Mouse (Mus musculus): ENCODE results near the gene Jmjd4. TPM values are rescaled to one million over a fixed set of nuclear protein-coding genes. Genes with fewer than 3 reads are reported as not detected.

Gene Jmjd4
- polyA plus RNA-seq, 1 experiment from 2014 or later = 10.3 TPM

DNA sequence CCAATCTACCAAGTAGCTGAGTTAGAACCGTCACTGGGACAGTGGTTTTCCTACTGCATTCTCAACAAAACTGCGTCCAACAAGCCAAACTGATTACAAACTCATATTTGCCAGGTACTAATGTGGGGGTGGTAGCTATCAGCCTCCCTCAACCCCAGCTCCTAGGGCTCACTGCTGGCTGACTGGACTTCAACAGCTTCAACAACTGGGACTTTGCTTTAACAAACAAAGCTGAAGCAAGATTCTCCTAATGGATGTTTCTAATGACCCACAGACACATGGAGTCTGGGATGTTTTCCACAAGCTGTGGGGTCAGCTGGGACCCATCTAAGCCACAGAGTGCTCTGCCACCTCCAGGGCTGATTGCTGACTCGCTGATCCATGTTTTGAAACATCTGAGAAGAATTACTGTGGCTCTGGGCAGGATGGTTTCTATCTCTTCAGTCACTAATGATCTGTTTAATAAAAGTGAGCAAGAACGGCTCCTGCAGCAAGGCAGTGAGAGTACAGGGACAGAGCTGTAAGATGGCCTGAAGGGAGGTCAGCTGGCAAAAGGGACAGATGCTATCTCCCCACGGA is 26.7 kb upstream of the Jmjd4 start:
- peaks cover 12% of the 10 kb centered on the region for H3K36me3 ChIP-seq (ENCODE audit: control insufficient read depth, insufficient read depth, low read length)
- peak; percentile 54 for ATAC-seq (ENCODE audit: low read depth)
- H3K9ac ChIP-seq (ENCODE audit: low read length) = no peak overlapping the region
- H3K27ac ChIP-seq (ENCODE audit: low read length) = no peak overlapping the region
- no peak overlapping the region for H3K4me2 ChIP-seq (ENCODE audit: low read depth, low read length)
- H3K27me3 ChIP-seq (ENCODE audit: control insufficient read depth, insufficient read depth, low read depth, low read length) = no peaks in the 10 kb centered on the region
- no peaks in the 10 kb centered on the region; the same call in 1 of the 2 replicates for H3K4me1 ChIP-seq (replicated peaks; ENCODE audit: control insufficient read depth, insufficient read depth, low read length)
- H3K4me3 ChIP-seq (ENCODE audit: low read length) = no peak overlapping the region
- no peaks in the 10 kb centered on the region for H3K9me3 ChIP-seq (ENCODE audit: control insufficient read depth, low read length)
- WGBS = 70% methylated on average over 5 of the region's 5 CpGs

DNA sequence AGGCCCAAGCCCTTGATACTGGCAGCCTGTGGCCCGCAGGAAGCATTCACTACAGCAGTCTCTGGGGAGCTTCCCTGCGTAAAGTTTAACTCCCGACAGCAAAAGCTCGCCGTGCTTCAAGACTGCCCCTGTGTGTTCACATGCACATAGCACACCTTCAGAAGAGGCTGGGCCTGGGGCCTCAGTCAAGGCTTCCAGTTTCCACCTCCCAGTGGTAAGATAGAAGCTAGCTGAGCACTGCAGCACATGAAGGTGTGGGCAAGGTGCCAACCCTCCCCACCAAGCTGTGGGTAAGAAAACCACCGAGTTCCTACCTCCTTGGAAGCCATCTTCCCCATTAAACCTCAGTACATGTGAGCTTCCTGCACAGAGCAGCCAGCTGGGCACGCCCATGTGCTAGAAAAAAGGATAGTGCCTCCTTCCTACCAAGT is 24.2 kb upstream of the Jmjd4 start:
- Histone ChIP-seq H3K9ac (ENCODE audit: low read length) (no peak overlapping the region), H3K4me1 (replicated peaks; ENCODE audit: control insufficient read depth, insufficient read depth, low read length) (no peaks in the 10 kb centered on the region; the same call in 1 of the 2 replicates), H3K4me3 (ENCODE audit: low read length) (no peak overlapping the region), H3K36me3 (ENCODE audit: control insufficient read depth, insufficient read depth, low read length) (peaks cover 12% of the 10 kb centered on the region), H3K27ac (ENCODE audit: low read length) (no peak overlapping the region), H3K4me2 (ENCODE audit: low read depth, low read length) (no peak overlapping the region), H3K9me3 (ENCODE audit: control insufficient read depth, low read length) (no peaks in the 10 kb centered on the region), H3K27me3 (ENCODE audit: control insufficient read depth, insufficient read depth, low read depth, low read length) (no peaks in the 10 kb centered on the region)
- peak; percentile 36; the same call in 1 of the 2 replicates for ATAC-seq (ENCODE audit: low read depth)
- 53% methylated on average over 7 of the region's 7 CpGs for WGBS

DNA sequence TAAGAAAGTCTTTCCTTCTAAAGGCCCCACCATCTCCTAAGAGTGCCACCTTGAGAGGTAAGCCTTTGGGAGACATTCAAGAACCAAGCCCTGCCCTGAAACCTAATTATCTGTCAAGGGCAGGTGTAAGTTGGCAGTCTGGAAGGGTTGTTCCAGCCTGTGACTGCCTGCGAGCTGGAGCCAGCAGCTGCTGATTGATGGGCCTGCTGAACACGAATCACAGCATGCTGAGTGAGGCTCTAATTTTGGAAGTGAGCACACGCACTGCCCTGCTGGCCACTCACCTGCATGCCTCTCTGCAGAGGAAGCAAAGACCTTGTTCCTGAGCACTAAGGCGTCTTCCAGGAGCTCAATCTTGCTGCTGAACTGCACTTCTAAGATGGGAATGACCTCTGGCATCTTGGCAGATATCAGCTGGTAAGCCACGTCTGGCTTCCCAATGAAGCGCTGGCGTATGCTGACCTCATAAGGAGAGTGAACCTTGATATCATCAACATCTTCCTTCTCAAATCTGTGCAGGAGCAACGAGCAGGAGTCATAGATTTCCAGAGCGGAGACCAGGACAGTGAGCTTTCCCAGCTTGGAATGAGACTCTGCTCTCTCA is 21.7 kb upstream of the Jmjd4 start:
- no peak for ATAC-seq (ENCODE audit: low read depth)
- Histone ChIP-seq H3K9me3 (ENCODE audit: control insufficient read depth, low read length) (no peaks in the 10 kb centered on the region), H3K9ac (ENCODE audit: low read length) (no peak overlapping the region), H3K4me2 (ENCODE audit: low read depth, low read length) (no peak overlapping the region), H3K4me1 (replicated peaks; ENCODE audit: control insufficient read depth, insufficient read depth, low read length) (peaks cover 8% of the 10 kb centered on the region), H3K36me3 (ENCODE audit: control insufficient read depth, insufficient read depth, low read length) (peaks cover 12% of the 10 kb centered on the region), H3K27me3 (ENCODE audit: control insufficient read depth, insufficient read depth, low read depth, low read length) (no peaks in the 10 kb centered on the region), H3K4me3 (ENCODE audit: low read length) (no peak overlapping the region), H3K27ac (ENCODE audit: low read length) (no peak overlapping the region)
- WGBS = 81% methylated on average over 9 of the region's 9 CpGs

DNA sequence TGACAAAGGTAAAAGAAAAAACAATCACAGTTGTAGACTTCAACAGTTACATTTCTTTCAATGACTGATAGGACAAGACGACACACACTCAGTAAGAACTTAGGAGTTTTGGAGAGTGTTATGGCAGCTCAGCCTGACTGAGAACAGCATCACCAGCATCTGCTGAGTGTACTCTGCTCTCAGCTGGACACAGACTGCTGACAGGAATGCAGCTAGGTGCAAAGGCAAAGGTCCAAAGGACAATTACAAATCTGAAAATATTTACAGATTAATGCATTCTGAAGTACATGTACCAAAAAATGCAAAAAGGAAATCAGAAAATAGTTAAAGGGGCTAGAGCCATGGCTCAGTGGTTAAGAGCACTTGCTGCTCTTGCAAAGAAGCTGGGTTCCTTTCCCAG is 19.9 kb upstream of the Jmjd4 start:
- H3K4me2 ChIP-seq (ENCODE audit: low read depth, low read length) = no peak overlapping the region
- H3K27me3 ChIP-seq (ENCODE audit: control insufficient read depth, insufficient read depth, low read depth, low read length) = no peaks in the 10 kb centered on the region
- no peak overlapping the region for H3K27ac ChIP-seq (ENCODE audit: low read length)
- no peak overlapping the region for H3K9ac ChIP-seq (ENCODE audit: low read length)
- no peaks in the 10 kb centered on the region for H3K9me3 ChIP-seq (ENCODE audit: control insufficient read depth, low read length)
- no peak for ATAC-seq (ENCODE audit: low read depth)
- 72% methylated on average over 1 of the region's 1 CpGs for WGBS
- H3K36me3 ChIP-seq (ENCODE audit: control insufficient read depth, insufficient read depth, low read length) = peaks cover 7% of the 10 kb centered on the region
- H3K4me1 ChIP-seq (replicated peaks; ENCODE audit: control insufficient read depth, insufficient read depth, low read length) = peaks cover 8% of the 10 kb centered on the region
- no peak overlapping the region for H3K4me3 ChIP-seq (ENCODE audit: low read length)

DNA sequence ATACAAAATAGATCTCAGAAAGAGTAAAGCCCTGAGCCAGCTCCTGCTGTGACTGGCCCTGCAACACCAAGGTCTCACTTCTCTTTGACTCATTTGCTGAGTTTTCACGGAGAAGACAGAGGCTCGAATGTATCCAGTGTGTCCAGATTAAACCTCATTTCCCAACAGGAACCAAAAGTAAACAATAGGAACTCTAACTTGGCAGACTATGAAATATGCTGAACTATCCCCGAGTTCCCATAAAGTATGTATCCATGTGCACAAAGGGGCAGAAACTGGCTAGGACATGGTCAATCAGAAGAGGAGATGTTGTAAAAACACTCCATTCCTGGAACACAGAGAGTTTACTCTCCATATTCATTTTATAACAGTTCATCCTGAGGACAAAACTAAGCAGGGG is 17.6 kb upstream of the Jmjd4 start:
- H3K4me2 ChIP-seq (ENCODE audit: low read depth, low read length) = no peak overlapping the region
- WGBS = 15% methylated on average over 3 of the region's 3 CpGs
- no peak overlapping the region for H3K9ac ChIP-seq (ENCODE audit: low read length)
- peaks cover 5% of the 10 kb centered on the region for H3K9me3 ChIP-seq (ENCODE audit: control insufficient read depth, low read length)
- H3K27me3 ChIP-seq (ENCODE audit: control insufficient read depth, insufficient read depth, low read depth, low read length) = no peaks in the 10 kb centered on the region
- peaks cover 14% of the 10 kb centered on the region for H3K36me3 ChIP-seq (ENCODE audit: control insufficient read depth, insufficient read depth, low read length)
- H3K4me1 ChIP-seq (replicated peaks; ENCODE audit: control insufficient read depth, insufficient read depth, low read length) = peaks cover 8% of the 10 kb centered on the region
- peak overlapping the region; percentile 0 for H3K27ac ChIP-seq (ENCODE audit: low read length)
- ATAC-seq (ENCODE audit: low read depth) = peak; percentile 74
- no peak overlapping the region for H3K4me3 ChIP-seq (ENCODE audit: low read length)

DNA sequence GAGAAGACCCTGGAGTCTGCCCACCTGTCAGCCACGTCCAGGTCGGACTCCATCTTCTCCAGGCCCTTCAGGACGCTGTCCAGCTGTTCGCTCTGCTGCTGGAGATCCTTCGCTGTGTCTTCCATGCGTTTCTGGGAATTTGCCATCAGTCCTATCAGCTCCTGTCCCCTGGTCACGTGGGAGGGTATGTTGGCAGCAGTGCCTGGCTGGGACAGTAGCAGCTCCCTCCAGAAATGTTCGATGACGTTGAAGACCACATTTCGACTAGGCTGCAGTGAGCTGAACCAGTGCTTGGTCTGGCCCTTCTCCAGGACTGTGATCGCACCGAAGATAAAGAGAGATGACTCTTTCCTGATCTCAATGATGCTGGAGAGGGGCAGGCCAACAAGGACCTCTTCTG is 11.9 kb upstream of the Jmjd4 start:
- Histone ChIP-seq H3K27me3 (ENCODE audit: control insufficient read depth, insufficient read depth, low read depth, low read length) (no peaks in the 10 kb centered on the region), H3K4me2 (ENCODE audit: low read depth, low read length) (no peak overlapping the region), H3K9ac (ENCODE audit: low read length) (no peak overlapping the region), H3K4me3 (ENCODE audit: low read length) (no peak overlapping the region), H3K4me1 (replicated peaks; ENCODE audit: control insufficient read depth, insufficient read depth, low read length) (0 out of 2 replicates have a peak, but pooled peaks cover 2% of the 10 kb centered on the region), H3K9me3 (ENCODE audit: control insufficient read depth, low read length) (peaks cover 5% of the 10 kb centered on the region), H3K36me3 (ENCODE audit: control insufficient read depth, insufficient read depth, low read length) (peaks cover 14% of the 10 kb centered on the region), H3K27ac (ENCODE audit: low read length) (no peak overlapping the region)
- no peak for ATAC-seq (ENCODE audit: low read depth)
- 88% methylated on average over 12 of the region's 12 CpGs for WGBS

DNA sequence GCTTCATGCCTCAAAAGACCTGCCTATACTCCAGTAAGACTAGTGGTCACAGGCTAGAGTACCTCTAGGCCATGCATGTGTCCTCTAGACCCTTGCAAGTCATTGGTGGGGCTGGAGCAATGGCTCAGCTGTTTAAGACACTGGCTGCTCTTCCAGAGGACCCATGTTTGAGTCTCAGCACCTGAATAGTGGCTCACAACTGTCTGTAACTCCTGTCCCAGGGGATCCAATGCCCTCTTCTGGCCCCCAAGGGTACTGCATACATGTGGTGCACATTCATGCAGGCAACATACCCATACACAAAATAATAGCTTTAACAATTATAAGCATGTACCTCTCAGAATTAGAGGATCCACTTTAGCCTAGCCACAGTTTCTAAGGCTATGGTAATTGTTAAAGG is 6.7 kb upstream of the Jmjd4 start:
- Histone ChIP-seq H3K4me1 (replicated peaks; ENCODE audit: control insufficient read depth, insufficient read depth, low read length) (no peaks in the 10 kb centered on the region), H3K27me3 (ENCODE audit: control insufficient read depth, insufficient read depth, low read depth, low read length) (no peaks in the 10 kb centered on the region), H3K27ac (ENCODE audit: low read length) (no peak overlapping the region), H3K4me2 (ENCODE audit: low read depth, low read length) (no peak overlapping the region), H3K9me3 (ENCODE audit: control insufficient read depth, low read length) (peaks cover 3% of the 10 kb centered on the region; the same call in 1 of the 2 replicates), H3K36me3 (ENCODE audit: control insufficient read depth, insufficient read depth, low read length) (no peaks in the 10 kb centered on the region), H3K4me3 (ENCODE audit: low read length) (no peak overlapping the region), H3K9ac (ENCODE audit: low read length) (no peak overlapping the region)
- no peak for ATAC-seq (ENCODE audit: low read depth)

DNA sequence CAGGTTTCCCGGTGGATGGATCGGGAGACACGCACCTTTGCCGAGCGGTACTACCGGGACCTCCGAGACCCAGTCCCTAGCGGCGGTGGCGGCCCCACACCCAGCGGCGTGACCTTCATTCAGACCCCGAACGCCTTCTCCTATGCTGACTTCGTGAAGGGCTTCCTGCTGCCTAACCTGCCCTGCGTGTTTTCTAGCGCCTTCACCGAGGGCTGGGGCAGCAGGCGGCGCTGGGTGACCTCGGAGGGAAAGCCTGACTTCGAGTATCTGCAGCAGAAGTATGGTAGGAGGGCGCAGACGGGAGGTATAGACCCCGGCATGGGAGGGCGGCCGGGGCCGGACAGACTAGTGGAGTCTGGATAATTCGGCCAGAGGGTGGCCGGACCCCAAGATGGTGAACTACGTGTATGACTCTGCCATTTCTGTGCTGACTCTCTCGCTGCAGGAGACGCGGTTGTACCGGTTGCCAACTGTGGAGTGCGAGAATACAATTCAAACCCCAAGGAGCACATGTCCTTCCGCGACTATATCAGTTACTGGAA is 456 bp downstream of the Jmjd4 start:
- Histone ChIP-seq H3K4me2 (ENCODE audit: low read depth, low read length) (peak overlapping the region; percentile 93), H3K27me3 (ENCODE audit: control insufficient read depth, insufficient read depth, low read depth, low read length) (no peaks in the 10 kb centered on the region), H3K4me1 (replicated peaks; ENCODE audit: control insufficient read depth, insufficient read depth, low read length) (peaks cover 11% of the 10 kb centered on the region), H3K36me3 (ENCODE audit: control insufficient read depth, insufficient read depth, low read length) (peaks cover 20% of the 10 kb centered on the region), H3K4me3 (ENCODE audit: low read length) (peak overlapping the region; percentile 92), H3K9me3 (ENCODE audit: control insufficient read depth, low read length) (no peaks in the 10 kb centered on the region), H3K9ac (ENCODE audit: low read length) (peak overlapping the region; percentile 91), H3K27ac (ENCODE audit: low read length) (peak overlapping the region; percentile 89)
- under 1% methylated on average over 38 of the region's 38 CpGs for WGBS
- peak; percentile 64 for ATAC-seq (ENCODE audit: low read depth)

DNA sequence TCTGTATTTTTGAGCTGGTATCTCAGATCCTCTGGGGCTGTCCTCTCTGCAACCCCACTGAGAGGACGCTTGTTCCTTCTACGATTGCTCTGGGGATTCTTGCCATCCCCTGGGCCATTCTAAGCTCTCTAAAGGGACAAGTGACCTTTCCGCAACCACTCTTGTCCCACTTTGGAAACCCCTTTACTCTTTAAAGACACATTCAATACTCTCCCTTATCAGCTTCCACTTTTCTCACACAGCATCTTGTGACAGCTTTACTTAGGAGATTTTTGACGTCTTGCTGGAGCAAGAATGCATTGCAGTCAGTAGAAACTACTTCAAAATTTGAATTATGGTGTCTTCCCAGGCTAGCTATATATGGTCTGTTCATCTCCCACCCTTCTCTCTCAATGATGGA is 1.2 kb downstream of the Jmjd4 start, which contains the start of gene Snap47:
Snap47 (minus strand) TSS at position 101 of the 400 bp plus-strand sequence.
- Histone ChIP-seq H3K27me3 (ENCODE audit: control insufficient read depth, insufficient read depth, low read depth, low read length) (no peaks in the 10 kb centered on the region), H3K9ac (ENCODE audit: low read length) (peak within 1 kb of the TSS; percentile 91), H3K4me3 (ENCODE audit: low read length) (peak within 1 kb of the TSS; percentile 92), H3K36me3 (ENCODE audit: control insufficient read depth, insufficient read depth, low read length) (peaks cover 26% of the 10 kb centered on the region), H3K4me2 (ENCODE audit: low read depth, low read length) (peak within 1 kb of the TSS; percentile 93), H3K27ac (ENCODE audit: low read length) (peak within 1 kb of the TSS; percentile 89), H3K9me3 (ENCODE audit: control insufficient read depth, low read length) (no peaks in the 10 kb centered on the region), H3K4me1 (replicated peaks; ENCODE audit: control insufficient read depth, insufficient read depth, low read length) (peaks cover 11% of the 10 kb centered on the region)
- no peak for ATAC-seq (ENCODE audit: low read depth)
- WGBS = 62% methylated on average over 4 of the region's 4 CpGs

Data from lung, embryonic 16.5 days (tissue).